Mouse (Mus musculus): ENCODE measurements at regions not wholly inside any gene's neighbourhood (a gene's known extent, or its start where the extent isn't known, plus 50 kb on each side); places are given as distances from the start of the nearest gene placed in this dataset.

- Histone ChIP-seq H3K4me2 (no peak overlapping the region), H3K27me3 (no peaks in the 10 kb centered on the region), H3K9ac (no peak overlapping the region), H3K27ac (replicated peaks) (no peak overlapping the region), H3K36me3 (no peaks in the 10 kb centered on the region), H3K9me3 (no peaks in the 10 kb centered on the region), H3K4me3 (no peak overlapping the region), H3K4me1 (replicated peaks) (no peaks in the 10 kb centered on the region)
- ATAC-seq (ENCODE audit: low FRiP score, low read depth) = no peak
- WGBS = 95% methylated on average over 4 of the region's 4 CpGs
Measured at GRCm38 (mm10) chr4:75884371-75884770, 606.3 kb upstream of the Dmac1 start.

- no peak overlapping the region for H3K27ac ChIP-seq (replicated peaks)
- no peaks in the 10 kb centered on the region for H3K27me3 ChIP-seq
- no peak overlapping the region for H3K9ac ChIP-seq
- H3K4me2 ChIP-seq = no peak overlapping the region
- no peaks in the 10 kb centered on the region for H3K36me3 ChIP-seq
- WGBS = 81% methylated on average over 1 of the region's 1 CpGs
- H3K9me3 ChIP-seq = no peaks in the 10 kb centered on the region
- ATAC-seq (ENCODE audit: low FRiP score, low read depth) = no peak
- H3K4me3 ChIP-seq = no peak overlapping the region
- no peaks in the 10 kb centered on the region for H3K4me1 ChIP-seq (replicated peaks)
Measured at GRCm38 (mm10) chr4:75869771-75870170, 591.7 kb upstream of the Dmac1 start.

- Histone ChIP-seq H3K4me1 (replicated peaks) (peaks cover 6% of the 10 kb centered on the region), H3K4me2 (no peak overlapping the region), H3K4me3 (no peak overlapping the region), H3K36me3 (no peaks in the 10 kb centered on the region), H3K9me3 (no peaks in the 10 kb centered on the region), H3K9ac (no peak overlapping the region), H3K27ac (replicated peaks) (no peak overlapping the region), H3K27me3 (no peaks in the 10 kb centered on the region)
- ATAC-seq (ENCODE audit: low FRiP score, low read depth) = no peak
- 81% methylated on average over 2 of the region's 2 CpGs for WGBS
Measured at GRCm38 (mm10) chr4:75861076-75861475, 583.0 kb upstream of the Dmac1 start.

DNA sequence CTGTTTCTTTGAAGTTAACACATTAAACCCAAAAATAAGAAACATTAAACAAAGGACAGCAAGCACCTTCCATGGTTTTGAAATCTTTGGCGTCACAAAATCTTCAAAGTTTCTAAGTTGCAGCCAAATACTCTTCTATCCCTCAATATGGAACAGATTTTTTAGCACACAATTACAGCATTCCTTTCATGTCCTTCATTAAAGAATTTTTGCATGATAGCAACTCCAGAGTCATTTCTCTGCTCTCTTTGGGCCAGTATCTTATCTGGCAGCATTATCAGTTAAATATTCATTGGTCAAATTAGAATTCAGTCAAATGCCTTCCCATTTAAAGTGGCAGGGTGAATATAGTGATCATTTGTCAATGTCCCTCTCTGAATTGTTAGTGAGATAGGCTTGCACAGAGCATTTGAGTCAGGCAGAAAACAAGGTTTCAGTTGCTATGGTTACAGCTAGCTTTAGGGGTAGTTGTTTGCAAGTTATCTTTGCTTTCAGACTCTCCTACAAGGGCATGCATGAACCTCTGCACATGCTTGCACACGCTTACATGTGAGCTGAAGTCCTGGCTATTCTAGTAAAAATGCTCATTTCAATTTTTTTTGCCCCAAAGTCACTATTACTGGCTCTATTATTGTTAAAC lies 579.8 kb upstream of the Dmac1 start:
- ATAC-seq (ENCODE audit: low FRiP score, low read depth) = peak; percentile 74; the same call in 1 of the 2 replicates
- no peak overlapping the region for H3K4me3 ChIP-seq
- no peaks in the 10 kb centered on the region for H3K27me3 ChIP-seq
- H3K4me2 ChIP-seq = no peak overlapping the region
- H3K27ac ChIP-seq (replicated peaks) = no peak overlapping the region
- H3K9ac ChIP-seq = no peak overlapping the region
- H3K36me3 ChIP-seq = no peaks in the 10 kb centered on the region
- WGBS = 48% methylated on average over 2 of the region's 2 CpGs
- H3K9me3 ChIP-seq = no peaks in the 10 kb centered on the region
- peaks cover 6% of the 10 kb centered on the region for H3K4me1 ChIP-seq (replicated peaks)

GRCm38 (mm10) chr4:75855688-75856296 lies 577.7 kb upstream of the Dmac1 start:
- Histone ChIP-seq H3K4me2 (no peak overlapping the region), H3K27ac (replicated peaks) (no peak overlapping the region), H3K27me3 (no peaks in the 10 kb centered on the region), H3K9me3 (no peaks in the 10 kb centered on the region), H3K4me3 (no peak overlapping the region), H3K36me3 (no peaks in the 10 kb centered on the region), H3K4me1 (replicated peaks) (peaks cover 6% of the 10 kb centered on the region), H3K9ac (no peak overlapping the region)
- 24% methylated on average over 6 of the region's 6 CpGs for WGBS
- peak; percentile 30; the same call in 1 of the 2 replicates for ATAC-seq (ENCODE audit: low FRiP score, low read depth)

- 78% methylated on average over 2 of the region's 2 CpGs for WGBS
- no peaks in the 10 kb centered on the region for H3K36me3 ChIP-seq
- no peaks in the 10 kb centered on the region for H3K27me3 ChIP-seq
- ATAC-seq (ENCODE audit: low FRiP score, low read depth) = no peak
- H3K4me3 ChIP-seq = no peak overlapping the region
- H3K4me1 ChIP-seq (replicated peaks) = no peaks in the 10 kb centered on the region
- H3K4me2 ChIP-seq = no peak overlapping the region
- H3K9me3 ChIP-seq = no peaks in the 10 kb centered on the region
- H3K27ac ChIP-seq (replicated peaks) = no peak overlapping the region
- no peak overlapping the region for H3K9ac ChIP-seq
Measured at GRCm38 (mm10) chr4:75850343-75850742, 572.2 kb upstream of the Dmac1 start.

GRCm38 (mm10) chr4:75847675-75848385 lies 569.7 kb upstream of the Dmac1 start:
- H3K27ac ChIP-seq (replicated peaks) = no peak overlapping the region
- no peak for ATAC-seq (ENCODE audit: low FRiP score, low read depth)
- no peak overlapping the region for H3K9ac ChIP-seq
- 94% methylated on average over 6 of the region's 6 CpGs for WGBS
- no peak overlapping the region for H3K4me3 ChIP-seq
- no peaks in the 10 kb centered on the region for H3K36me3 ChIP-seq
- H3K9me3 ChIP-seq = no peaks in the 10 kb centered on the region
- H3K4me2 ChIP-seq = no peak overlapping the region
- H3K27me3 ChIP-seq = no peaks in the 10 kb centered on the region
- H3K4me1 ChIP-seq (replicated peaks) = no peaks in the 10 kb centered on the region

- WGBS = 87% methylated on average over 3 of the region's 3 CpGs
Measured at GRCm38 (mm10) chr4:75845021-75845420, 566.9 kb upstream of the Dmac1 start.

GRCm38 (mm10) chr4:75838619-75839018 lies 560.5 kb upstream of the Dmac1 start:
- H3K4me1 ChIP-seq (replicated peaks) = no peaks in the 10 kb centered on the region
- H3K4me2 ChIP-seq = no peak overlapping the region
- ATAC-seq (ENCODE audit: low FRiP score, low read depth) = no peak
- no peaks in the 10 kb centered on the region for H3K9me3 ChIP-seq
- no peak overlapping the region for H3K9ac ChIP-seq
- no peak overlapping the region for H3K27ac ChIP-seq (replicated peaks)
- WGBS = 65% methylated on average over 4 of the region's 4 CpGs
- H3K4me3 ChIP-seq = no peak overlapping the region
- H3K36me3 ChIP-seq = no peaks in the 10 kb centered on the region
- no peaks in the 10 kb centered on the region for H3K27me3 ChIP-seq

More at GRCm38 (mm10) chr4:75845021-75845420, 566.9 kb upstream of the Dmac1 start:
- no peak overlapping the region for H3K9ac ChIP-seq
- no peak overlapping the region for H3K4me3 ChIP-seq
- no peak for ATAC-seq (ENCODE audit: low FRiP score, low read depth)
- no peaks in the 10 kb centered on the region for H3K27me3 ChIP-seq
- H3K36me3 ChIP-seq = no peaks in the 10 kb centered on the region
- no peak overlapping the region for H3K4me2 ChIP-seq
- H3K4me1 ChIP-seq (replicated peaks) = no peaks in the 10 kb centered on the region
- H3K9me3 ChIP-seq = no peaks in the 10 kb centered on the region
- H3K27ac ChIP-seq (replicated peaks) = no peak overlapping the region

DNA sequence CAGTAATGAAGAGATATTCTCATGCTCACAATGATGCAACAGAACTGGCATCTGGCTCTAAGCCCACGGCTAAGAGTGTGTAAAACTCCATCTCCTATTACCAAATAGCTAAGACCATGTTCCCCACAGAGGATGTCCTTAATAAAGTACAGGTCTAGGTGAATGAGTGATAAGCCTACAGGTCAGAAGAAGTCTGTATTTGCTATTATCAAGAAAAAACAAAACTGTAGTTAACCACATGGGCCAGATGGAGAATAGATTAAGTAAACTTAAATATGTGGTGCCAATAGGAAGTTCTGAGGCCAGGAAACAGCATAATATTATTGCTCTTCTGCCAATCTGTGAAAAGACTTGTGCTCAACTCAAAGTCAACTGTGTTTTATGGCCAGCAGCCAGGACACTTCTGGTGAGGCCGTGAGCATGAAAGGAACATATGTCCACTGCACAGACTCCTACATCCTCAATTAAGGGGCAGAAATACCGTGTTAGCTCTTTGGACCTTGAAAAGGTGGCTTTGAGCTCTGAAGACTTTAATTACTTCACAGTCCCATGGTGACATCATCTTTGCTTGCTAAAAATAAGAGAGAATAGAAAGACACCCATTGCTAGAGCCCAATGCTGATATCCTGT lies 549.1 kb upstream of the Dmac1 start:
- Histone ChIP-seq H3K36me3 (no peaks in the 10 kb centered on the region), H3K4me2 (no peak overlapping the region), H3K4me1 (replicated peaks) (no peaks in the 10 kb centered on the region), H3K27ac (replicated peaks) (no peak overlapping the region), H3K27me3 (no peaks in the 10 kb centered on the region), H3K9me3 (no peaks in the 10 kb centered on the region), H3K9ac (no peak overlapping the region), H3K4me3 (no peak overlapping the region)
- no peak for ATAC-seq (ENCODE audit: low FRiP score, low read depth)
- 62% methylated on average over 3 of the region's 3 CpGs for WGBS

DNA sequence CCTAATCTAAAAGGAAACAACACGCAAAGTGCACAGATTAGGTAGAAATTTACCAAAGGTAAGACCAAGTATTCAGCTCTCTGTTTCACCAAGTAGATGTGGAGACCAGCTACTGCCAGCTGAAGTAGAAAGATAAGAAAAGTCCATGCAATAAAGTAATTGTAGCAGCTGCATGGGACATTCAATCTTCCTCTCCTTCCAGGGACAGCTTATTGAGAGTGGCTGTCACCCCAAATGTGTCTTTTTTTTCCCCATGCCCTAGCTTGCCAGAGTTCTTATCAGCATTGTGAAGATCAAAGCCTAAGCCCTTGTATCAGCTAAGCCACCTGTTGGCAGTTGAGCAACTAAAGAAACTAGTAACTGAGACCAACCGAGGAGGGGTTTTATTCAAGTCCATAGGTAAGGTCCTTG lies 541.1 kb upstream of the Dmac1 start:
- no peaks in the 10 kb centered on the region for H3K4me1 ChIP-seq (replicated peaks)
- ATAC-seq (ENCODE audit: low FRiP score, low read depth) = no peak
- no peaks in the 10 kb centered on the region for H3K27me3 ChIP-seq
- H3K36me3 ChIP-seq = no peaks in the 10 kb centered on the region
- H3K9ac ChIP-seq = no peak overlapping the region
- no peak overlapping the region for H3K27ac ChIP-seq (replicated peaks)
- H3K9me3 ChIP-seq = no peaks in the 10 kb centered on the region
- H3K4me3 ChIP-seq = no peak overlapping the region
- WGBS = 49% methylated on average over 2 of the region's 2 CpGs
- H3K4me2 ChIP-seq = no peak overlapping the region

- ATAC-seq (ENCODE audit: low FRiP score, low read depth) = no peak
- no peaks in the 10 kb centered on the region for H3K27me3 ChIP-seq
- no peaks in the 10 kb centered on the region for H3K36me3 ChIP-seq
- H3K9me3 ChIP-seq = no peaks in the 10 kb centered on the region
- no peak overlapping the region for H3K4me3 ChIP-seq
- no peak overlapping the region for H3K27ac ChIP-seq (replicated peaks)
- H3K4me1 ChIP-seq (replicated peaks) = no peaks in the 10 kb centered on the region
- no peak overlapping the region for H3K4me2 ChIP-seq
- 93% methylated on average over 4 of the region's 4 CpGs for WGBS
- H3K9ac ChIP-seq = no peak overlapping the region
Measured at GRCm38 (mm10) chr4:75816026-75816425, 537.9 kb upstream of the Dmac1 start.

Measured in hindbrain, embryonic 15.5 days (tissue).